Mouse (Mus musculus) heart, postnatal 14 days (tissue): ENCODE measurements around the gene Snx12. TPM values are rescaled to one million over a fixed set of nuclear protein-coding genes. Genes with fewer than 3 reads are reported as not detected.
"Not testable (repeated sequence)": the region's sequence is repeated elsewhere in the genome, so short reads cannot be mapped to it uniquely, and the experiment has no call there.

Experiments
- DNase-seq, 2 experiments: peaks; one replicate each; pipeline ENCODE4 v3.0.0; 2021 to 2022
- intact Hi-C: fragments of 180-260 bp; cut with DNase I; formaldehyde crosslinking; loops from one replicate; pipeline ENCODE4 v1.15.1; 2025
- total RNA-seq, 2 experiments: library from RNA; stranded (reverse); gene quantifications; 2 replicates each; pipeline ENCODE4 v1.2.3; 2021

Gene Snx12
- total RNA-seq, 2 experiments from 2014 or later, result 38.9 to 42.1 TPM

- DNase-seq, result no peak
- intact Hi-C loops, result no loop called here
Measured at GRCm38 (mm10) chrX:101157488-101157887, 64.9 kb downstream of the Snx12 start.

DNA sequence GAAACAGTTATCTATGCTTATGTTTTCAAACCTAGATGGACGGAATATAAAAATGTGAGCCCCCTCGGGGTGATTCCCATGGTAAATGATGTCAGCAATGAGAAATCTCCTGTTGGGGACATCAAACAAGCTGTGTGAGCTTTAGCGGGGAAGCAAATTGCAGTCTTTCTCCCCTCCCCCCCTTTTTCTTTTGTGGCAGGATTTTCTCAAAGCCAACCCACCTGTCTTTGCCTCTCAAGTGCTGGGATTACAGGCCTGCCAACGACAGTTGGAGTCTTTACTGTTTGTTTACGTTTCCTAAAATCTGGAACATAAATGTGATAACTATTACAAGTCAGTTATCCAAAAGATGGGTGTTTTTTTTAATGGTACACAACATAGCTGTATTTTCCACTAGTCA lies 66.0 kb downstream of the Snx12 start:
- intact Hi-C loops, result no loop called here
- no peak for DNase-seq

- intact Hi-C loops, result no loop called here
- no peak for DNase-seq
Measured at GRCm38 (mm10) chrX:101147506-101147905, 74.9 kb downstream of the Snx12 start.

- peak in 1 of 2 experiments; percentile 2 for DNase-seq
- intact Hi-C loops, result loop anchor here (1.0 to 10.0 kb wide), 2 partner anchors 197 to 383 kb away; no protein-coding TSS in a partner anchor
Measured at GRCm38 (mm10) chrX:101131992-101132791, 90.2 kb downstream of the Snx12 start.

GRCm38 (mm10) chrX:101131001-101131400 lies 91.4 kb downstream of the Snx12 start:
- intact Hi-C loops, result loop anchor here (10.0 kb wide), 1 partner anchor 384 kb away; no protein-coding TSS in a partner anchor
- peak; percentile 59 to 72 for DNase-seq

- intact Hi-C loops, result loop anchor here (10.0 kb wide), 1 partner anchor 354 kb away; no protein-coding TSS in a partner anchor
Measured at GRCm38 (mm10) chrX:101128559-101128958, 93.8 kb downstream of the Snx12 start.

DNA sequence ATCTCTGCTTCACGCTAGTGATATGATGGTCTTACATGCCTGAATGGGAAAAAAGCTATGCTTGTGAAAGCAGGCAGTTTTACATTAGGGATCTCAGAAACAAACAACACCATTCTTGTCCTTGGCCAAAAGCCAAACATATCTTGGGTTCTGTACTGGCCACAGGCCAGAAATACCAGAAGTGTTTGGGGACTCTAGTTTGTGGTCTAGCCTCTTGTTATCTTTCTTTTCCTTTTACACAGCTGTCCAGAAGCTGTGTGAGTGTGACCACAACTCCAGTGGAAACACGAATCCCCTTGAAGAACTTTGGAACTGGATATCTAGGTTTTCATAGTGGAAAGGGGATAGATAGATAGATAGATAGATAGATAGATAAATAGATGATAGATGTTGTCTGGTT lies 95.4 kb downstream of the Snx12 start:
- intact Hi-C loops, result loop anchor here (10.0 kb wide), 1 partner anchor 352 kb away; no protein-coding TSS in a partner anchor

More at GRCm38 (mm10) chrX:101128559-101128958, 93.8 kb downstream of the Snx12 start:
- DNase-seq, result no peak

DNA sequence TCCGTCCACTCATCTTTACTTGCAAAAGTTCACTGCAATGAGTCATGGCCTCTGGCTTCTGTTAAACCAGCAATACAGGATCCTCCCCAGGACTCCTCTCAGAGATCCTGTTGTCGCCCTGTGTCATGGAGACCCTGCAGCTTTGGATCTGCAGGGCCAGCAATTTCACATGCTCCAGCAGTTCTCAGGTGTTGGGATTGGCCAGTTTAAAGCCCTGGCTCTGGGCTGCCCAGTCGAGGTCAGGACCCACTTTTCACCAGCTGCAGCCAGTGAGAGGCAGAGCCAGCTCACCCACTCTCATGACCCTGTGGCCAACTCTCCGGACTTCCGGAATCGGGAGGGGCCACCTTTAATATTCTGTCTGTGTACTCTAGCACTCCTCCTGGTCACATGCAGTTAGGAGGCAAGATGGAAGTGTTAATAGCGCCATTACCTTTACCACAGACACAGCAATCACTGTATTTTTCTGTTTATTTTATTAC lies 95.8 kb downstream of the Snx12 start:
- intact Hi-C loops, result loop anchor here (10.0 kb wide), 1 partner anchor 352 kb away; no protein-coding TSS in a partner anchor

More for the DNA sequence above, 95.4 kb downstream of the Snx12 start:
- peak in 1 of 2 experiments; percentile 12 for DNase-seq

DNA sequence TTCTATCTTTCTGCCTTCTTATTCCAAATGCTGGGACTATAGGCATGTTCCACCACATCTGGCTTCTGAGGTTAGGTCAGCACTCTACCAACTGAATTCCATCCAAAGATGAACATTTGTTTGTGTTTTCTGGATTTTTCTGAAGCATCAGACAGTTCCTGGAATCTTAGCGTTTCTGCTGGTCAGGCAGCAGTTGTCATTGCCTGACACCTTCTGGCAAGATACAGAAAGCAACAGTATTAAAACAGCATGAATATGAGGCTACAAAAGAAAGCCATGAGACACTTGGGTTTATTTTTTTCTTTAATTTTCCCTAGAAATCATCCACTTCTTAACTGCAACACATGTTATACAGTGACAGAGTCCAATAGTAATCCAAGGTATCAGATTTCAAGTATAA lies 101.8 kb downstream of the Snx12 start:
- intact Hi-C loops, result loop anchor here (10.0 kb wide), 1 partner anchor 346 kb away; no protein-coding TSS in a partner anchor
- no peak for DNase-seq

More for the DNA sequence above, 95.8 kb downstream of the Snx12 start:
- DNase-seq, result peak; percentile 4 to 27

DNA sequence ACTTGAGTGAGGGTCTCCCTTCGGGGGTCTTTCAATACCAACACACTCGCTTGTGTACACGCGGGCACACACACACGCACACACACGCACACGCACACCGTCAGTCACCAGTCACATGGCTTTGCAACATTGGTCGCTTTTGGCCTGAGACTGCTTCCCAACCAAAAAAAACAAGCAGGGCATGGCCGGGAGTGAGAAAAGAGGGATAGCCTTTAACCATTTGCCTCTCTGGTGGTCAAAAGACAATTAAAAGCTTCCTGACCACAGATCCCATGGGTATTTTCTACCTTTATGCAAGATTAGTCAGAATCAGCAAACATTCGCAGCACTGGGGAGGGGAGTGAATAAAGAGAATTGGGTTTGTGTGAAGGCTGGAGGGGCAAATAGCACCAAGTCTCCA lies 136.4 kb downstream of the Snx12 start, which contains the start of gene Slc7a3:
Gene Slc7a3 (minus strand): TSS at position 101 of the 400 bp plus-strand sequence.
- no peak for DNase-seq
- intact Hi-C loops, result no loop called here

GRCm38 (mm10) chrX:101085211-101085610 lies 137.2 kb downstream of the Snx12 start:
- intact Hi-C loops, result not testable (repeated sequence)

DNA sequence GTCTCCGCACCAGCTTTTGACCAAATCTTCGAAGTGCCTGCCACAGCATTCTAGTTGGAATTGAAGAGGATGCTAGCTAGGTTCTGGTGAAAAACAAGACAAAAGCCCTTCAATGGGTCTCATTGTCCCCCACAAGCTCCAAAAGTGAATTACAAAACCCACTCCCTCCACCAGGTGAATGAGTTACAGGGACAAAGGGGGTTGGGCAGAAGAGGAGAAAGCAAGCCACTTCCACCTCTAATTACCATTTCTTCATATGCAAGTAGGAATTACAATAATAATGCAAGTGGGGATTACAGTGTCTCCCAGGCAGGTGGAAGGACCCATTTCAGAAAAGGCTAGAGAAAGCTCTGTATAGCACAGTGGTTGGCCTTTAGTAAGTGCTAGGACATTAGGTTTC lies 138.2 kb downstream of the Snx12 start:
- DNase-seq, result no peak

More at GRCm38 (mm10) chrX:101085211-101085610, 137.2 kb downstream of the Snx12 start:
- not testable (repeated sequence) for DNase-seq

GRCm38 (mm10) chrX:101065245-101065644 lies 157.1 kb downstream of the Snx12 start:
- DNase-seq, result no peak
- intact Hi-C loops, result no loop called here

More for the DNA sequence above, 138.2 kb downstream of the Snx12 start:
- intact Hi-C loops, result no loop called here

- intact Hi-C loops, result no loop called here
- DNase-seq, result peak; percentile 3 to 5
Measured at GRCm38 (mm10) chrX:101063503-101063902, 158.9 kb downstream of the Snx12 start.

GRCm38 (mm10) chrX:101059541-101059940 lies 162.8 kb downstream of the Snx12 start, which contains the start of gene Tex11:
Gene Tex11 (minus strand): TSS chrX:101059667.
- intact Hi-C loops, result no loop called here
- peak in 1 of 2 experiments; percentile 1 for DNase-seq

Other genes with a start within 250 kb of the Snx12 start
- under 1 TPM; 0.12 to 0.22 TPM for gene Tex11, start 162.9 kb downstream of the Snx12 start, total RNA-seq
- under 1 TPM in 1 of 2 experiments, not detected in 1; 0.12 TPM for gene Slc7a3, start 136.5 kb downstream of the Snx12 start, total RNA-seq
- gene Foxo4, start 32.0 kb upstream of the Snx12 start, total RNA-seq, result 10 to 100 TPM; 42.3 to 43.2 TPM
- gene Gm614, start 41.4 kb upstream of the Snx12 start, total RNA-seq, result under 1 TPM; 0.32 to 0.38 TPM
- 10 to 100 TPM; 11.5 to 19.4 TPM for gene Il2rg, start 45.7 kb upstream of the Snx12 start, total RNA-seq
- gene Gm20489, start 46.5 kb upstream of the Snx12 start, total RNA-seq, result not detected
- gene Med12, start 51.5 kb upstream of the Snx12 start, total RNA-seq, result 10 to 100 TPM; 22.5 to 25.8 TPM
- gene Nlgn3, start 76.6 kb upstream of the Snx12 start, total RNA-seq, result under 1 TPM; 0.51 to 0.69 TPM
- not detected for gene Gjb1, start 153.8 kb upstream of the Snx12 start, total RNA-seq
- 10 to 100 TPM; 18.5 to 19.0 TPM for gene Zmym3, start 198.3 kb upstream of the Snx12 start, total RNA-seq
- 100 to 1,000 TPM in 1 of 2 experiments, 10 to 100 TPM in 1; 80.4 to 108 TPM for gene Nono, start 206.8 kb upstream of the Snx12 start, total RNA-seq
- 100 to 1,000 TPM; 204 to 235 TPM for gene Itgb1bp2, start 226.5 kb upstream of the Snx12 start, total RNA-seq